Mouse (Mus musculus): ENCODE data around the gene Rhbdd2. TPM values are rescaled to one million over a fixed set of nuclear protein-coding genes. Genes with fewer than 3 reads are reported as not detected.
"Not testable (repeated sequence)": the region's sequence is repeated elsewhere in the genome, so short reads cannot be mapped to it uniquely, and the experiment has no call there.

Rhbdd2 gene
- not detected in 2 replicates for polyA plus RNA-seq (2012; ENCODE audit: insufficient read depth, insufficient read length, low replicate concordance, missing spikeins)

DNA sequence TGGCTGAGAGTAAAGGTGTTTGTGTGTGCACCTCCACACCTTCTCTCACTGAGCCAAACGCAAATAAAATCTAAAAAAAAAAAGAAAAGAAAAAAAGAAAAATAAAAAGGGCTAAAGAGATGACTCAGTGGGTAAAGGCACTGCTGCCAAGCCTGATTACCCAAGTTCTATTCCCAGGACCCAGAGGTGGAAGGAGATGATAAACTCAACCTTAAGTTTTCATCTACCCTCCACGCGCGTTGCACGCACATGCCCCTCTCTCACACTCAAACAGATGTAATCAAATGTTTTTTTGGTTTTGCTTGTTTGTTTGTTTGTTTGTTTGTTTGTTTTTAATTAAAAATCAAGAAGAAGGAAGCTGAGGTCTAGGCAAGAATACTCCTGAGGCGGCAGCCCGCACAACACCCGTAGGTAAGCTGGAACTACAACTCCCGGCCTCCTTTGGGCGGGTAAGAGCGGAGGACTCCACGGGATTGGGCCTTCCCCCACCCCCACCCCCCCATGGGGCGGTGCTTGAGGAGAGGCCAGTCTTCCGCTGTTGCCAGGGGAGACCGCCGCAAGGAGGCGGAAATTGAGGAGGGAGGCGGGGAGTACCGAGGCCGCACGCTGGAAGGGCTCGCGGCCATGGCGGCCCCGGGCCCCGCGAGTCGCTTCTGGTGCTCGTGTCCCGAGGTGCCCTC is at the start of gene Rhbdd2:
Rhbdd2 (plus strand) TSS at position 502 of the 680 bp plus-strand sequence.
- WGBS: 11% methylated on average over 30 of the region's 30 CpGs
- 0 out of 2 replicates have a peak, but pooled peaks cover 3% of the 10 kb centered on the region for H3K4me1 ChIP-seq (ENCODE audit: control insufficient read depth, insufficient read depth, low read length)
- TF ChIP-seq POLR2A (IDR thresholded peaks at IDR 0.05; ENCODE audit: insufficient read depth, low read depth, low read length) (peak; percentile 91), CTCF (IDR thresholded peaks at IDR 0.05; ENCODE audit: insufficient read depth, low read depth, low read length) (no peak; the same call in 1 of the 2 replicates)
- peak within 1 kb of the TSS; percentile 89 for H3K27ac ChIP-seq (ENCODE audit: insufficient read depth, low read depth, low read length)
- peak within 1 kb of the TSS; percentile 70 for H3K4me3 ChIP-seq (ENCODE audit: insufficient read depth, low read depth, low read length)

DNA sequence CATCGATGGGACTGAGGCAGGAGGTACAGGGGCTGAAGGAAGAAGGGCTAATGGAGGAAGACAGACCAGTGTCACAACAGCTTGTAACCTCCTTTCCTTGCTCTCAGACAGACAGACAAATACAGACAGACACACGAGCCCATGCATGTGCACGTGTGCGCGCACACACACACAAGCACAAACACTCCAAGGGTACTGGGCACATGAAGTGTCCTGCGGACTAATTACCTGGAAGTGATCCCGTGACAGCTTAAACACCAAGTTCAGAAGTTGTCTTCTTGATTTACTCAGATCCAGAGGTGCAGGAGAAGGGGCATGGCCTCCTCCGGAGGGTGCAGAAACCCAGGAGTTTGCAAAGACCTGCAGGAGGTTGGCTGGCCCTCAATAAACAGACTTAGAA is 46.7 kb upstream of the Rhbdd2 start:
- no peaks in the 10 kb centered on the region for H3K4me1 ChIP-seq (ENCODE audit: control insufficient read depth, insufficient read depth, low read length)
- TF ChIP-seq CTCF (IDR thresholded peaks at IDR 0.05; ENCODE audit: insufficient read depth, low read depth, low read length) (no peak), POLR2A (IDR thresholded peaks at IDR 0.05; ENCODE audit: insufficient read depth, low read depth, low read length) (no peak)
- no peak overlapping the region for H3K27ac ChIP-seq (ENCODE audit: insufficient read depth, low read depth, low read length)
- WGBS: 92% methylated on average over 8 of the region's 8 CpGs
- no peak overlapping the region for H3K4me3 ChIP-seq (ENCODE audit: insufficient read depth, low read depth, low read length)

DNA sequence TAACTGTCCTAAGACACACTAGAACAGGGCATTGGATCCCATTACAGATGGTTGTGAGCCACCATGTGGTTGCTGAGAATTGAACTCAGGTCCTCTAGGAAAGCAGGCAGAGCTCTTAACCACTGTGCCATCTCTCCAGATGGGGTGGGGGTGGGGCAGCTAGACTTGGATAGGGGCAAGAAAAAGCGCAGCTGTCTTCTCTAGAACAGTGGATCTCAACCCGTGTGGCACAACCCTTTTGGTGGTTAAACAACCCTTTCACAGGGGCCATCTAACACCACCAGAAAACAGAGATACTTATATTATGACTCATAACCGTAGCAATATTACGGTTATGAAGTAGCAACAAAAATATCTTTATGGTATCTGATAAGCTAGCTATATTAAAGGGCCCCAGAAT is 44.7 kb upstream of the Rhbdd2 start:
- 92% methylated on average over 4 of the region's 4 CpGs for WGBS
- no peak for TF ChIP-seq POLR2A (IDR thresholded peaks at IDR 0.05; ENCODE audit: insufficient read depth, low read depth, low read length)
- TF ChIP-seq CTCF (IDR thresholded peaks at IDR 0.05; ENCODE audit: insufficient read depth, low read depth, low read length): no peak
- Histone ChIP-seq H3K27ac (ENCODE audit: insufficient read depth, low read depth, low read length) (no peak overlapping the region), H3K4me1 (ENCODE audit: control insufficient read depth, insufficient read depth, low read length) (no peaks in the 10 kb centered on the region), H3K4me3 (ENCODE audit: insufficient read depth, low read depth, low read length) (no peak overlapping the region)

DNA sequence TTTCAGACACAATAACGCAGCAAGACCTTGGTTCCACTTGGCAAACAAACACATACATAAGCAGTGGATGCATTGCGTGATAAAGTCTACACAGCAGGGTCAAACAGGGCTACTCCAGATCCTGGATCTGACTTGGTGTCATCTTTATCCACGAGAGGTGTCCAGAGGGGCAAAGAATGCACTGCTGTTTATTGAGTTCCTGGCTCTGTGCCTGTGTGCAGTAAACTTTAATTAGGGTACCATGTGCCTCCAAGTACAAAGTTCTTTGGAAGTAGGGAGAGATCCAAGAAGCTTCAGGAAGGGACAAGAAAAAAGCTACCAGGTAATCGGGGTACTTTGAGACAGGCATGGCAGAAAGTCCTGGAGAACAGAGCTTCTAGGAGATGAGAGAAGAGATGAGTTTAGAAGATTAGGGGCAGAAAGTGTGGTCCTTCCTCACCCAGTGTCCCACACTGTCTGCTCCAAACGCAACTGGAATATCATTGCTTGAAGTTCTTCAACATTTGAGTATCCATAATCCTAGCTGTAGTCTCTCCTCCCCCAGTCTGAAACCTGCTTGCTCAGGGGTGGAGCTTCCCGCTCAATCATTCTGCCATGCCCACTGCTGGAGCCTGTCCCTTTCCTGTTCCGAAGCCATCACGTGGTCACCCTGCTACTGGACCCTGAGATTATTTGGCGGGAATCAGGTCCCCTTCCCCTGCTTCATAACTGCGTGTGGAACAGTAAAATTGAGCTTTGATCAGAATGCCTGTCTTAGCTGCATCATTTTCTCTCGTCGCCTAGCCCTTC is 42.2 kb upstream of the Rhbdd2 start:
- Histone ChIP-seq H3K4me3 (ENCODE audit: insufficient read depth, low read depth, low read length) (no peak overlapping the region), H3K4me1 (ENCODE audit: control insufficient read depth, insufficient read depth, low read length) (no peaks in the 10 kb centered on the region), H3K27ac (ENCODE audit: insufficient read depth, low read depth, low read length) (no peak overlapping the region)
- WGBS: 83% methylated on average over 12 of the region's 12 CpGs
- no peak for TF ChIP-seq POLR2A (IDR thresholded peaks at IDR 0.05; ENCODE audit: insufficient read depth, low read depth, low read length)
- TF ChIP-seq CTCF (IDR thresholded peaks at IDR 0.05; ENCODE audit: insufficient read depth, low read depth, low read length): no peak

DNA sequence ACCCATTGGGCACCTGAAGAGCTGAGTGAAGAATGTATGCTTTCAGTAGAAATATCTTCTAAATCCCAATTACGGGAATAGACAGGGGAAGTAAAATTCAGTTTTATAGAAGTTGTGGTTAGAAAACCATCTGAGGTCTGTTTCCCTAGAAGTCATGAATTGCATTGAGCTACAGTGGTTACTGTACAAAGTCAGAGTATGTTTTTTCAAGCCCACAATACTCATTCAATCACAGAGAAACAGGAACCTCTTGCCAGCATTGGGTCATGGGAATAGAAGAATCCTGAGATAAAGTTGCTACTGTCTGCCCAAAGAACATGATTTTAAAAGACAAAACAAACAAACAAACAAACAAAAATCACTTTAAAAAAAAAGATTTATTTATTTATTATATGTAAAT is 27.8 kb upstream of the Rhbdd2 start:
- H3K4me3 ChIP-seq (ENCODE audit: insufficient read depth, low read depth, low read length); H3K27ac ChIP-seq (ENCODE audit: insufficient read depth, low read depth, low read length); H3K4me1 ChIP-seq (ENCODE audit: control insufficient read depth, insufficient read depth, low read length): not testable (repeated sequence)
- no CpG with 5 or more reads among the region's 1 CpGs for WGBS

DNA sequence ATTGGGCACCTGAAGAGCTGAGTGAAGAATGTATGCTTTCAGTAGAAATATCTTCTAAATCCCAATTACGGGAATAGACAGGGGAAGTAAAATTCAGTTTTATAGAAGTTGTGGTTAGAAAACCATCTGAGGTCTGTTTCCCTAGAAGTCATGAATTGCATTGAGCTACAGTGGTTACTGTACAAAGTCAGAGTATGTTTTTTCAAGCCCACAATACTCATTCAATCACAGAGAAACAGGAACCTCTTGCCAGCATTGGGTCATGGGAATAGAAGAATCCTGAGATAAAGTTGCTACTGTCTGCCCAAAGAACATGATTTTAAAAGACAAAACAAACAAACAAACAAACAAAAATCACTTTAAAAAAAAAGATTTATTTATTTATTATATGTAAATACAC is 25.7 kb upstream of the Rhbdd2 start:
- H3K4me1 ChIP-seq (ENCODE audit: control insufficient read depth, insufficient read depth, low read length); H3K4me3 ChIP-seq (ENCODE audit: insufficient read depth, low read depth, low read length); H3K27ac ChIP-seq (ENCODE audit: insufficient read depth, low read depth, low read length): not testable (repeated sequence)
- WGBS: no CpG with 5 or more reads among the region's 1 CpGs

DNA sequence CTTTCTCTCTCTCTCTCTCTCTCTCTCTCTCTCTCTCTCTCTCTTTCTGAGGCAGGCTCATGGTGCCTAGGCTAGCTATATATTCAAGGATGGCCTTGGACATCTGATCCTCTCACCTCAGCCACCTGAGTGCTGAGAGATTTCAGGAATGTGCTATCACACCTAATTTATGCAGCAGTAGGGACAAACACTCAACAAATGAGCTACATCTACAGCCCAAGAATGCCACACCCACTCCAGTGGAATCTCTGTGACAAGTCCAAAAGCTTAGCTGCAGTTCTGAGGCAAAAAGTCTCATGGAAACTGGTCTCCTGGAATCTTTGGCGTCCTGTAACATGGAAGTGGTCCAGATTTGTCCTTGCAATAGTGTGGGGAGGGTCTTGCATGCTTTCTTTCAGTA is 24.8 kb upstream of the Rhbdd2 start:
- Histone ChIP-seq H3K4me3 (ENCODE audit: insufficient read depth, low read depth, low read length) (no peak overlapping the region), H3K27ac (ENCODE audit: insufficient read depth, low read depth, low read length) (no peak overlapping the region), H3K4me1 (ENCODE audit: control insufficient read depth, insufficient read depth, low read length) (no peaks in the 10 kb centered on the region)
- TF ChIP-seq POLR2A (IDR thresholded peaks at IDR 0.05; ENCODE audit: insufficient read depth, low read depth, low read length) (no peak), CTCF (IDR thresholded peaks at IDR 0.05; ENCODE audit: insufficient read depth, low read depth, low read length) (no peak)
- WGBS: 55% methylated on average over 1 of the region's 1 CpGs

DNA sequence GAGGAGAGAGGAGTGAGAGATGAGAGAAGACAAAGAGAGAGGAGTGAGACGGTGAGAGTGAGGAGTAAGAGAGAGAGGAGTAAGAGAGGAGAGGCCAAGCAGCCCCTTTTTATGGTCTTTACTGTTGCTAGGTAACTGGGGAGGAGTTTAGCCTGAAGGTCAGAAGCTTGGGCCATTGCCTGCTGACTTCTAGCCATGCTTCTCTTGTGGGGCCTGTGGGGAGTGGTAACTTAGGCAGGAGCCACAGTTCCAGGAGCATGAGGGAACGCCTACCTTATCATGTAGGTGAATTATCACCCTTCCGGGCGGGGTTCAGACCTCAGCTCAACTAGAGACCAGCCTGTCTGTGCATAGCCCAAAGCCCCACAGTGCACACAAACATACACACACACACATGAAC is 22.6 kb upstream of the Rhbdd2 start:
- WGBS: 83% methylated on average over 4 of the region's 4 CpGs
- H3K27ac ChIP-seq (ENCODE audit: insufficient read depth, low read depth, low read length): no peak overlapping the region
- TF ChIP-seq POLR2A (IDR thresholded peaks at IDR 0.05; ENCODE audit: insufficient read depth, low read depth, low read length): no peak
- TF ChIP-seq CTCF (IDR thresholded peaks at IDR 0.05; ENCODE audit: insufficient read depth, low read depth, low read length): no peak

DNA sequence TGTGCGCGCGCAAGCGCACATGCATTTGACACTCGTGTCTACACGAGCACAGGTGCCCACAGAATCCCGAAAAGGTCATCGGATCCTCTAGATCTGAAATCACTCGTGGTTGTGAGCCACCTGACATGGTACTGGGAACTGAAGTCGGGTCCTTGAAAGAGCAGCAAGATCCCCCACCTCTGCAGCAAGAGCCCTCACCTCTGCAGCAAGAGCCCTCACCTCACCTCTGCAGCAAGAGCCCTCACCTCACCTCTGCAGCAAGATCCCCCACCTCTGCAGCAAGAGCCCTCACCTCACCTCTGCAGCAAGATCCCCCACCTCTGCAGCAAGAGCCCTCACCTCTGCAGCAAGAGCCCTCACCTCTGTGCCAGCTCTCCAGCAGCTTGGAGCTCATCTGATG is 12.7 kb upstream of the Rhbdd2 start:
- 87% methylated on average over 10 of the region's 10 CpGs for whole genome bisulfite sequencing
- not testable (repeated sequence) for H3K27ac ChIP-seq (ENCODE audit: insufficient read depth, low read depth, low read length); H3K4me1 ChIP-seq (ENCODE audit: control insufficient read depth, insufficient read depth, low read length); H3K4me3 ChIP-seq (ENCODE audit: insufficient read depth, low read depth, low read length)

More for the DNA sequence above, 22.6 kb upstream of the Rhbdd2 start:
- no peak overlapping the region for H3K4me3 ChIP-seq (ENCODE audit: insufficient read depth, low read depth, low read length)
- H3K4me1 ChIP-seq (ENCODE audit: control insufficient read depth, insufficient read depth, low read length): no peaks in the 10 kb centered on the region

Measured in olfactory bulb, adult 2 months (tissue).